Mouse (Mus musculus) retina, adult 2 months (tissue): ENCODE measurements around the gene Tmem183a.

Experiments used
- DNase-seq: peaks from one replicate; pipeline ENCODE4 v3.0.0-alpha.2; 2012; ENCODE audit warnings: low read depth, low spot score

The Tmem183a gene

DNA sequence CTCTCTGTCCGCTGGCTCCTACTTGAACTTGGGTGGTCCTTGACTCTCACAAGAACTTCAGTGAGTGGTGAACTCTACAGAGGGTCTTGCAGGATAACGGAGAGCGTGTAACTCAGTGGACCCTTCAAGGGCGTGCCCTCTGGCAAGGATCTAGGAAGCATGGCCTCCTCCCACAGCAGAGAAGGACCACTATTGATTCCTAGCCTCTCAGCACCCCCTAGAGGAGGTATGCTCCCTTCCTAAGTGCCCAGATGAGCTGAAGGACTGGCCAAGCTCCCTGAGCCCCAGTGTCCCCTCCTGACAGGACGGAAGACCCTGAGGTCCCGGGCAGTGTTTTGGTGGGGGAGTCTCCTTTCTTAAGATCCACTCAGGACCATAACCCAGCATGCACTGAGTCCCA is 39.2 kb downstream of the Tmem183a start:
- no peak for DNase-seq

- no peak for DNase-seq
These were observed 41.0 kb downstream of the Tmem183a start for GRCm38 (mm10) chr1:134320691-134321301.

- DNase-seq, result no peak
These were observed 43.5 kb downstream of the Tmem183a start for GRCm38 (mm10) chr1:134318261-134318660.

DNA sequence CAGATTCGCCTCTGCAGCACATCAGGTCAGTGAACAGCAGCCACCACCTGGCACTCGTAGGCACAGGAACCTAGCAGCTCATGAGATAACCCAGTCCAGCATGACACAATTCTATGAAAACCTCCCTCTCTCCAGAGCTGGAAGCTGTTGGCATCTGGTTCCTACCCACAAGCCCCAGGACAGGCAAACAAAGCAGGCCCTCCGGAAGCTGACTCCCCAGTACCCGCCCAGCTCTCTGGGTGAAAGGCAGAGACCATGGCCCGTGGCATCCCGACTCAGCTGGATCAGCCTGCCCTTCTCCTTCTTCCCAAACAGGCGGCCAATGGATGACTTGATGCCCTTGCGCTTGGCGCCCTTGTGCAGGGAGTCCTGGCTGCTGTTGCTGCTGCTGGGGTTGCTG is 45.4 kb downstream of the Tmem183a start:
- no peak for DNase-seq

DNA sequence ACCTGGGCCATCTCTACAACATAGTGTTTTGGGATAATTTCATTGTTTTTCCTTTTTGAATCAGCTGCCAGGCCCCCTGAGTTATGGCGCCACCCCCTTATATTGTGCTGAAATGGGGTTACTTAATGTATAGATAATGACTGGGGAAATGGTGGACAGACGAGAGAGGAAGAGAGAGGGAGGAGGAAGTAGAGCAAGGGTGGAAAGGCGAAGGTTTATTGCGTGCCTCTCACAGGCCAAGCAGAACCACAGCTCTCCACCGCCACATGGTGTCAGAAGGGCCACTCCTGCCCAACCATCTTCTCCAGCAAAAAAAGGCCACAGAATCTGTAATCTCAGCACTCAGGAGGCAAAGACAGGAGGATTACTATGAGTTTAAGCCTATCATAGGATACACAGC is 46.6 kb downstream of the Tmem183a start:
- DNase-seq, result no peak

- no peak for DNase-seq
These were observed 50.0 kb downstream of the Tmem183a start for GRCm38 (mm10) chr1:134311760-134312159.

DNA sequence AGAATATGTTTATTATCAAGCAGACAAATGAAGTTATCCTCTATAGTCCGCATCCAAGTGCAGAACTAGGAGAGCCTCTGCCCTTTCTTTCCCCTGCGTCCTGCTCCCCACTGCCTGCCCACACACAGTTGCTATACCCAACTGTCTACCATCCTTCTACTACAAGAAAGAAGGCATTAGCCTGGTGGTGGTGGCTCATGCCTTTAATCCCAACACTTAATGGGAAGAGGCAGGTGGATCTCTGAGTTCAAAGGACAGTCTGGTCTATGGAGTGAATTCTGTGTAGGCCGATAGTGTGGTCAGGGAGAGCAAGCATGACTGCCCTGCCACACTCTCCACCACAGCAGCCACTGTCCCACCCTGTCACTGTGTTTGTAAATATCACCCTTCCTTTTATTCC is 51.0 kb downstream of the Tmem183a start:
- DNase-seq, result no peak

DNA sequence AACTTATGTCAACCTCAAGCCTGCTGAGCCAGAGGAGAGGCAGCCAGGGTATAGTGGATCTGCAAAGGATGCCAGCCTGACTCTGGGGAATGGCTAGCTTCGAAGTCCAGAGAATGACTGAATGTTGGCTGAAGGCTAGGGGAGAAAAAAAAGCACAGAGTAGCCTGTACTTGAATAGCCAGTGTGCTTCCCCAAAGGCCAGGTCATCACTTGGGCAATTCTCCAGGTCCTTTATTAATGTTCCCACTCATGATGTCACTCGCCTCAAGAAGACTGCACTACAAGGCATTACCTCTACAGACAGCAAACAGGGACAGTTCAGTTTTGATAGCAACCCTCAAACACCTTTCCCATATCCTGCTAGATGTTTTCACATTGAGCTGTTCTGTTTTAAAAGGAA is 51.5 kb downstream of the Tmem183a start:
- no peak for DNase-seq

DNA sequence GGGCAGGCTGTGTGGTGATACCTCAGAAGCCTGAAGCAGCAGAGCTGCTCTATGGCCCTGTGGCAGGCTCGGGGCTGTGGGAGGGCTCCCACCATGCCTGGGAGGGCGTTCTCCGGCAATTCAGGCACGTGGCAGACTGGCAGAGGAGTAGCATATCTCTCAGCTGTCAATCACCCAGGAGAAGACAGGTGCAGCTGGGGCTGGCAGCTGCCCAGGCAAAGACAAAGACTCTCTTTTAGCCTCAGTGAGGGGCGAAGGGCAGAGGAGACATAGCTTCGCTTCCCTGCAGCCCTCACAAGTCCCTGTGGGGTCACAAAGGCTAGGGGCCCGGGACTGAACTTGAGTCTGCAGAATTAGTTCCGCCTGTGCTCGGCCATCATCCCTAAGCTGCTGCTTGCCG is 54.4 kb downstream of the Tmem183a start:
- DNase-seq, result no peak

DNA sequence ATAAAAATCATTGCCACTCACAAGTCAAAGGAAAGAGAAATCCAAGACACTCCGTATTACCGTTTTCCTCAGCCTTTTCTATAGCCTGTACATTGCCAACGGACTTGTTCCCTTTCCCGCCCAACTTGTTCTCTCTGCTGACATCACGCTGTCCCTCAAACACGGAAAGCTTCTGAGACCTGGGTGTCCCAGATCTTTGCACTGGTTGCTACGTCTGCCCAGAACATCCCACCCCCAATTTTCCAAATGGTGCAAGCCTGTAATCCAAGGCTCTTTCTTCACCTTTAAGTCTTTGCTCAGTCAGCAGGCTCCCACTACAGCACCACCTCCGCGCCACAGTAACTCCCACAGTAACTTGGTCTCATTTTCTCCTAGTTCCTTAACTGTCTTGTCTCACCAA is 56.8 kb downstream of the Tmem183a start:
- DNase-seq, result no peak

- DNase-seq, result no peak
These were observed 59.1 kb downstream of the Tmem183a start for GRCm38 (mm10) chr1:134302568-134303238.

- DNase-seq, result no peak
These were observed 63.0 kb downstream of the Tmem183a start for GRCm38 (mm10) chr1:134298636-134299411.

- DNase-seq, result no peak
These were observed 64.5 kb downstream of the Tmem183a start for GRCm38 (mm10) chr1:134297265-134297664.
